Mouse (Mus musculus) ES-E14 (cell line): ENCODE data around the gene Uggt2.

ENCODE experiments used
- CHD2 ChIP-seq: IDR thresholded peaks from 2 replicates; pipeline ENCODE4 v1.6.1; 2014; ENCODE audit warnings: mild to moderate bottlenecking, low read depth, low read length, inconsistent platforms
- HCFC1 ChIP-seq: IDR thresholded peaks from 2 replicates; pipeline ENCODE4 v1.6.1; 2012; ENCODE audit warnings: low read length, inconsistent platforms, borderline replicate concordance; ENCODE audit not compliant: insufficient read depth
- MAFK ChIP-seq: IDR thresholded peaks from 2 replicates; pipeline ENCODE4 v1.6.1; 2014; ENCODE audit warnings: mild to moderate bottlenecking, low read depth, low read length, inconsistent platforms; ENCODE audit not compliant: insufficient read depth
- ZNF384 ChIP-seq: IDR thresholded peaks from 2 replicates; pipeline ENCODE4 v1.6.1; 2012; ENCODE audit warnings: low read depth, low read length, inconsistent platforms

DNA sequence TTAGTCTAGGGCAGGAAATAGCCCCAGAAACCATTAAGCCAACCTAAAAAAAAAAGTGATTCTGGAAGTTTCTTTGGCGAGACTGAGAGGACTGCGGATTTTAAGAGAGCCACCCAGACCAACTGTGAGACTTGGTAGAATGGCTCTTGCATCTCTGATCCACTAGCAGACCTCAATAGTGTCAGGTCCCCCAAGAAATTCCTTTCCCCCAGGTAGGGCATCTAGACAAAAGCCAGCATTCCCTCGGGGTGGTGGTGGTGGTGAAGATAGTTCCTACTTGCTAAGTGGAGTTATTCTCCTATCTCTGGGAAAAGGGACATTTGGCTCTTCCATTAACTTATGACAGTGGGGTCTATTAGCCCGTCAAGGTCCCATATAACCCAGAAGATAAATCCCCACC is 162.3 kb downstream of the Uggt2 start:
- TF ChIP-seq CHD2 (no peak), ZNF384 (no peak), HCFC1 (no peak), MAFK (no peak)
